Mouse (Mus musculus) embryonic facial prominence, embryonic 15.5 days (tissue): ENCODE results near the gene Vti1a. TPM values are rescaled to one million over a fixed set of nuclear protein-coding genes. Genes with fewer than 3 reads are reported as not detected.
A peak's percentile ranks its signal among the peaks of the same experiment; 100 is the strongest.

ENCODE experiments used
- ATAC-seq: fragments of 200-750 bp; cut with Nextera tagmentation; 2 replicates; pipeline ENCODE4 v1.8.0; 2017; ENCODE audit warnings: low read depth, moderate TSS enrichment; ENCODE audit not compliant: insufficient number of reproducible peaks, low FRiP score, low TSS enrichment
- H3K27ac ChIP-seq: fragments of 300-500 bp; sonication (generic); replicated peaks from 2 replicates; pipeline ENCODE4 v1.5.1; 2015; ENCODE audit warnings: mild to moderate bottlenecking, inconsistent platforms
- H3K27me3 ChIP-seq: fragments of 300-500 bp; sonication (generic); 2 replicates; pipeline ENCODE4 v1.6.1; 2015; ENCODE audit warnings: inconsistent platforms
- H3K36me3 ChIP-seq: fragments of 300-500 bp; sonication (generic); 2 replicates; pipeline ENCODE4 v1.6.1; 2015; ENCODE audit warnings: mild to moderate bottlenecking, inconsistent platforms
- H3K4me1 ChIP-seq: fragments of 300-500 bp; sonication (generic); 2 replicates; pipeline ENCODE4 v1.6.1; 2015; ENCODE audit warnings: inconsistent platforms
- H3K4me2 ChIP-seq: fragments of 300-500 bp; sonication (generic); replicated peaks from 2 replicates; pipeline ENCODE4 v1.6.1; 2015; ENCODE audit warnings: mild to moderate bottlenecking, inconsistent platforms
- H3K4me3 ChIP-seq: fragments of 300-500 bp; sonication (generic); replicated peaks from 2 replicates; pipeline ENCODE4 v1.5.1; 2015; ENCODE audit warnings: mild to moderate bottlenecking, inconsistent platforms
- H3K9ac ChIP-seq: fragments of 300-500 bp; sonication (generic); 2 replicates; pipeline ENCODE4 v1.6.1; 2015; ENCODE audit warnings: inconsistent platforms
- H3K9me3 ChIP-seq: fragments of 300-500 bp; sonication (generic); replicated peaks from 2 replicates; pipeline ENCODE4 v1.6.1; 2016; ENCODE audit warnings: inconsistent platforms
- WGBS: fragments of 180-500 bp; shearing (Covaris S2); methylation state at CpG from one replicate; pipeline ENCODE4 v1.1.7; 2015; 5-methylcytosine and 5-hydroxymethylcytosine counted together
- polyA plus RNA-seq: library from polyadenylated mRNA; unstranded; fragments of >200 nt; fragmentation: Nextera tagmentation; extraction: Ambion mirVana; gene quantifications from 2 replicates; pipeline ENCODE4 v1.2.1, GENCODE M21; 2015

The Vti1a gene
- polyA plus RNA-seq, 1 experiment from 2014 or later = 25.6 TPM

DNA sequence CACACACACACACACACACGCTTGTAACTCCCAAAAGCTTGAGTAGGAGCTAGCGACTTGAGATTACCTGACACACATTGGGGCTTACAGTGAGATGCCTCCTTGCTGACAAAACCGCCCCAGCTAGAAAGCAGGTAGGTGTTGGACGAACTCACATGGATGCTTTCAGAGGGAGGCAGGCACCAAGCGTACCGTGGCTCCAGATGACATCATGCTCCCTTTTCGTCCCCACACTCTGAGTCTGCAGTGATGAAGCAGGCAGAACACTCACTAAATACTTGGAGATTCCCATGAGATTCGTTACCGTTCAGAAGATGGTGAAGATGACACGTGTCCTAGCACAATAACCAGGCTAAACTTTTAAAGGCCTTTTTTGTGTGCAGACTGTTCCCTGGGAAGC lies 245.4 kb downstream of the Vti1a start:
- no peak for ATAC-seq
- no peak overlapping the region for H3K4me3 ChIP-seq
- peaks cover 8% of the 10 kb centered on the region; the same call in 1 of the 2 replicates for H3K27me3 ChIP-seq
- no peaks in the 10 kb centered on the region for H3K36me3 ChIP-seq
- WGBS = 87% methylated on average over 10 of the region's 10 CpGs
- no peak overlapping the region for H3K27ac ChIP-seq
- no peaks in the 10 kb centered on the region for H3K9me3 ChIP-seq
- H3K4me1 ChIP-seq = peaks cover 38% of the 10 kb centered on the region
- no peak overlapping the region for H3K9ac ChIP-seq
- H3K4me2 ChIP-seq = no peak overlapping the region

DNA sequence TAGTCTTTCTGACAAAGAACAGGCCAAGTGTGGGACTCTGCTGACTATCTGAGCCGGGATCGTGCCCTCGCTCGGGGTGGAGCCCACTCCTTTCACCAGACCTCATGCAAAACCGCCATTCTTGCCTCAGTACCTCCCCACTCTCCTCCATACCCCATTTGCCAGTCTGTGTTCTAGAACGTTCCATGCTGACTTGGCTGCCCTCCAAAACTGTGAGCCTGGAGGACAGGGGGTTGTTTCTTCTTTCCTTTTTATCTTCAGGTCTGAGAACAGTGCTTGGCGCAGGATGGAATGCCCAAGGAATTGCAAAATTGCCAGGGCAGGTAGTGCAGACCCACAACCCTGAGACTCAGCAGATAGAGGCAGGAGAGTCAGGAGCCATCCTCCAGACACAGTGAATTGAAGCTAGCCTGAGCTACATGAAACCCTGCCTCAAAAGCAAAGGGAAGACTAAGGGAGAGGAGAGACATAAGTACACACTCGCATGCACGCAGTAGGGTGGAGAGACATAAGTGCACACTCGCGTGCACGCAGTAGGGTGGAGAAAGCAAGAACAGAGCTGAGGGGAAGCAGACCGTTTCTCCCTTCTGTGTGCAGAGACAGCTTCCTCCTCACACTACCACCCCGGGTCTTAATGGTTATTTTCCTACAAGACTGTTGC lies 246.5 kb downstream of the Vti1a start:
- Histone ChIP-seq H3K27ac (no peak overlapping the region), H3K36me3 (no peaks in the 10 kb centered on the region), H3K9ac (no peak overlapping the region), H3K4me1 (peaks cover 35% of the 10 kb centered on the region), H3K9me3 (no peaks in the 10 kb centered on the region), H3K4me2 (no peak overlapping the region), H3K4me3 (no peak overlapping the region), H3K27me3 (peaks cover 8% of the 10 kb centered on the region; the same call in 1 of the 2 replicates)
- WGBS = 80% methylated on average over 14 of the region's 14 CpGs
- ATAC-seq = no peak

DNA sequence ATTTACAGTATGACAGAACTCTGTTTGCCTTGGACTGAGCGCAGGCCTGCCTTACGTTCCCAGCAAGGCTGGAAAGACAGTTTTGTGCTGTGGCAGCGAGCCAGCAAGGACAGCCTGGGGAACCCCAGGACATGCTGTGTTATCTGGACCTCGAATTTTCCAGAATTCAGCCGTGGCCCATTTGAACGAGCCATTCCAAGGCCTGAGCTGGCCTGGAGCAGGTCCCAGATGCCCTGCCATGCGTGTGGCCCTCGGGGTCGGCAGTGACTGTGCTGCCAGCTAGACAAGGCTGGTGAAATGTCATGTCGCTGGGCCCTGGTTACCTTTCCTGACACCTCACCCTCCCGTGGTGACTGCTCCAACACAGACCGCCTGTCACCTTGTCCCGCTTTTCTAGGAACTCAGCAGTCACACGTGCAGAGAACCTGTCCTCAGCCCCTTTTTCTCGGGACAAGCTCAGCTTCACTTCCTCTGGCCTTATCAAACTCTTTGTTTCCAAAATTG lies 247.1 kb downstream of the Vti1a start:
- H3K27me3 ChIP-seq = peaks cover 8% of the 10 kb centered on the region; the same call in 1 of the 2 replicates
- no peak for ATAC-seq
- H3K4me1 ChIP-seq = peaks cover 35% of the 10 kb centered on the region
- H3K4me2 ChIP-seq = no peak overlapping the region
- no peak overlapping the region; the same call in 1 of the 2 replicates for H3K27ac ChIP-seq
- H3K9me3 ChIP-seq = no peaks in the 10 kb centered on the region
- 65% methylated on average over 15 of the region's 15 CpGs for WGBS
- H3K4me3 ChIP-seq = no peak overlapping the region
- H3K9ac ChIP-seq = no peak overlapping the region
- no peaks in the 10 kb centered on the region for H3K36me3 ChIP-seq

GRCm38 (mm10) chr19:55564104-55564938 lies 248.2 kb downstream of the Vti1a start:
- ATAC-seq = no peak
- Histone ChIP-seq H3K27ac (no peak overlapping the region), H3K4me2 (no peak overlapping the region), H3K4me3 (no peak overlapping the region), H3K27me3 (peaks cover 8% of the 10 kb centered on the region; the same call in 1 of the 2 replicates), H3K4me1 (peaks cover 35% of the 10 kb centered on the region), H3K36me3 (no peaks in the 10 kb centered on the region), H3K9me3 (no peaks in the 10 kb centered on the region), H3K9ac (no peak overlapping the region)
- 76% methylated on average over 13 of the region's 13 CpGs for WGBS

DNA sequence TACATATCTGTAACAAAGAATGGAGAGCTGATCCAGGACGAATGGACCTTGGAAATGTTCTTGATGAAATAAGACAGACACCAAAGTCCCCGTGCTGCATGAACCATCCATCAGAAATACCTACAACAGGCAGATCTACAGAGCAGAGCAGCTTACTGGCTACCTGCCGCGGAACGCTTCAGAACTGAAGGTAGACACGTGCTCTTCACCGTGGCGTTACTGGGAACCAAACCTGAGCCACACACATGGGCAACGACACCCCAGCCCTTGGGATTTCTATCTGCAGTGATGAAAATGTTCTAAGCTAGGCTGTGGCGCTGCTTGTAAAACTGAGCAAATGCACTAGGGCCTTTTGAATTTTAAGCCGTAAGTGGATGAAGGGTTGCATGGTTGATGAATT lies 249.0 kb downstream of the Vti1a start:
- H3K4me1 ChIP-seq = peaks cover 35% of the 10 kb centered on the region
- no peak overlapping the region for H3K4me2 ChIP-seq
- no peak overlapping the region for H3K4me3 ChIP-seq
- no peak overlapping the region for H3K9ac ChIP-seq
- no peaks in the 10 kb centered on the region for H3K9me3 ChIP-seq
- peaks cover 13% of the 10 kb centered on the region for H3K27me3 ChIP-seq
- WGBS = 89% methylated on average over 11 of the region's 11 CpGs
- H3K27ac ChIP-seq = no peak overlapping the region
- no peak for ATAC-seq
- no peaks in the 10 kb centered on the region for H3K36me3 ChIP-seq

DNA sequence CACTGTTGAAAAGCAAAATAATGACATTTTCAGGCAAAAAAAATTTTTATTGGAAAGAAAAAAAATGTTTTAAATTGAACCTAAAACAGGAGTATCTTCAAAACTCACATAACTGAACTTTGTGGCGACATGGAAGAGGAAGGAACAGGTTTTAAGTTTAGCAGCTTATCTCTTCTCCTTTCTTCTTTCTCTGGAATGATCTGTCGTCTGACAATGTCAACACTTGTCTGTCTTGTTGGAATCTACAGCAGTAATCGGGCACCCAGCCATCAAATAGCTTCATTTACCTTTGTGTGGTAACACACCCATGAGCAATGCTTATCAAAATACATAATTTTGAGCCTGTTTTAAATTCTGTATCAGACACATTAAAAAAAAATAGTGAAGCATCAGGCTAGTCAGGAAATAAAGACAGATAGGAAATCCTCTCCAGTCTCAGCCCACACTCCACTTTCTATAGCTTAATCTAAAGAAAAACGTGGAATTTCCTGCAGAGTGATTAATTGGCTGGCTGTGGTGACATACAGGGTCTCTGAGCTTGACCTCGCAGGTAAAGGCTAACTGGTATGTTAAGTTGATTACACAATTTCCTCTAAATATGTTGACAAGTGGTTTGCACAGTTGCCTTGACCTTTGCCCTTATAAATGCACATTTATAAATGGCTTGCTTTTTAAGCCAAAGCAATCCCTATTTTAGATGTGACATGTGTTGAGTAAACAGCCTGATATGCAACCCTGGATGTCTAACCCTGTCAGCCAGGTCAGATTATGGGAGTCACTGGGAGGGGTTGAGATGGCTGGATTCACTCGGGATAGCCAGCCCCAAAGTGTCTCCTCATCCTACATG lies 249.7 kb downstream of the Vti1a start:
- no peaks in the 10 kb centered on the region for H3K36me3 ChIP-seq
- no peak overlapping the region for H3K27ac ChIP-seq
- peaks cover 13% of the 10 kb centered on the region for H3K27me3 ChIP-seq
- no peak overlapping the region for H3K4me3 ChIP-seq
- ATAC-seq = no peak
- no peaks in the 10 kb centered on the region for H3K9me3 ChIP-seq
- H3K4me1 ChIP-seq = peaks cover 32% of the 10 kb centered on the region
- no peak overlapping the region for H3K4me2 ChIP-seq
- H3K9ac ChIP-seq = no peak overlapping the region
- WGBS = 49% methylated on average over 6 of the region's 6 CpGs

DNA sequence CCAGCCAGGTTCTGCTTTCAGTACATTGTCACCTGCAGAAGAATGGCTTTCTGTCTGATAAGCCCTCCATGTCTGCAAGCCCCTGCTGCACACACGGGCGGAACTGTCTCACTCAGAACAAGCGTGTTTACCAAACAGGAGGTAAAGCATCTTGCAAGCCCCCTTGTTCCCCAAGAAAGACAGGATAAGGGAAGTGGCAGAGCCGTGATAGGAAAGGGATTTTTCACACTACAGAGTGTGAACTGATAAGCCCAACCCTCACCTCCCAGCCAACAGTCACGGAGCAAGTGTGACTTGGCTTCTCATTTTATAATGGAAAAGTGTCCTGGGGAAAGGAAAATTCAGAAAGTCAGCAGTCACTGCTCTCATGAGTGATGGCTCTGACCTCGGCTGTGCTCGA lies 253.0 kb downstream of the Vti1a start:
- 82% methylated on average over 7 of the region's 7 CpGs for WGBS
- no peak overlapping the region for H3K27ac ChIP-seq
- H3K4me3 ChIP-seq = no peak overlapping the region
- peaks cover 34% of the 10 kb centered on the region for H3K4me1 ChIP-seq
- no peak for ATAC-seq
- H3K4me2 ChIP-seq = no peak overlapping the region
- peaks cover 13% of the 10 kb centered on the region for H3K27me3 ChIP-seq
- H3K36me3 ChIP-seq = no peaks in the 10 kb centered on the region
- no peaks in the 10 kb centered on the region for H3K9me3 ChIP-seq
- H3K9ac ChIP-seq = no peak overlapping the region

DNA sequence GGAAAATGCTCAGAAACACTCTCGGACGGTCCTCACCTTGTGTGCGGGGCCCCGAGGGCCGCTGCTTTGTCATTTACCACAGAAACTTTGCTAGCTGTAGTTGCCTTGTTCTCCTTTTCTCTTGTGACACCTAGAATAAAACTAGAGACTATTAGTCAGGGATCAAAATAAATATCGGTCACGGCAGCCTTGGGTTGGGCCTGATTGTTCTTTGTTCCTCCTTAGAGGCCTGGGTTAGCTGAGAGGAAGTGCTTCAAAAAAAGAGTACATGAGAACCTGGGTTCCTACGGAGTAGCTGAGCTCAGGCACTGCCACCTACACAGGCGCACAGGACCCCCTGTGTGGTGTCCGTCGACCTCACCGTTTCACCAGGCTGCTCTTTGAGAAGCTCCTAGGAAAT lies 253.8 kb downstream of the Vti1a start:
- no peak overlapping the region for H3K9ac ChIP-seq
- no peak overlapping the region for H3K27ac ChIP-seq
- H3K4me3 ChIP-seq = no peak overlapping the region
- ATAC-seq = no peak
- WGBS = 83% methylated on average over 12 of the region's 12 CpGs
- no peaks in the 10 kb centered on the region for H3K9me3 ChIP-seq
- peaks cover 13% of the 10 kb centered on the region for H3K27me3 ChIP-seq
- no peaks in the 10 kb centered on the region for H3K36me3 ChIP-seq
- no peak overlapping the region for H3K4me2 ChIP-seq
- peaks cover 31% of the 10 kb centered on the region for H3K4me1 ChIP-seq

- Histone ChIP-seq H3K36me3 (no peaks in the 10 kb centered on the region), H3K4me3 (no peak overlapping the region), H3K27me3 (peaks cover 10% of the 10 kb centered on the region), H3K27ac (0 out of 2 replicates have a peak overlapping the region, but pooled peaks have one; percentile 2), H3K4me2 (no peak overlapping the region), H3K9me3 (no peaks in the 10 kb centered on the region), H3K4me1 (peaks cover 28% of the 10 kb centered on the region), H3K9ac (no peak overlapping the region)
- no peak for ATAC-seq
- WGBS = 76% methylated on average over 9 of the region's 9 CpGs
These were observed 254.6 kb downstream of the Vti1a start for GRCm38 (mm10) chr19:55570520-55571296.

DNA sequence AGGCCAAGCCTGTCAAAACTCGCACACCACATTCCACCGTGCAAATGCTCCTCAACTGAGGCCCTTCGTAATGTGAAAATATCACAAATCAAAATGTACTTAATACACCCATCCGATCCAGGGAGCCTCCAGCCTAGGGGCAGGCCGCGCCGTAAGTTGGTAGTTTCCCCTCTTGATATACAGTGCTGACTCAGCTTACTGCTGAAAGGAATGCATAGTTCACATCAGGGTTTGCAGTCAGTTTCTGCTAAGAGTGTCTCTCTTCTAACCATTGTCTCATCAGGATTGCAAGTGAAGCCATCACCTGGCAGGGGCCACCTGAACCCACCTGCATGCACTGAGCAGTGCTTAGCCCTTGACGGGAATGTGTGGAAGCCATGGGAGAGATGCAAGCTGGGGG lies 255.4 kb downstream of the Vti1a start:
- ATAC-seq = no peak
- H3K4me1 ChIP-seq = peaks cover 30% of the 10 kb centered on the region
- H3K36me3 ChIP-seq = no peaks in the 10 kb centered on the region
- H3K9ac ChIP-seq = no peak overlapping the region
- H3K4me3 ChIP-seq = no peak overlapping the region
- H3K27ac ChIP-seq = 0 out of 2 replicates have a peak overlapping the region, but pooled peaks have one; percentile 5
- no peaks in the 10 kb centered on the region for H3K9me3 ChIP-seq
- H3K4me2 ChIP-seq = no peak overlapping the region
- H3K27me3 ChIP-seq = peaks cover 6% of the 10 kb centered on the region; the same call in 1 of the 2 replicates
- 70% methylated on average over 8 of the region's 8 CpGs for WGBS
